9 mouse cellular contexts compared by ENCODE assay signal in genomic region chr17:3792597-3792996, GRCm38 (mm10).
A peak's percentile ranks its signal among the peaks of the same experiment; 100 is the strongest.
DNase-seq lines count a peak whose midpoint lies in the region; ATAC-seq and TF ChIP-seq lines count a peak whose summit lies in the region.
"Had no signal": no experiment of that assay in that cellular context is flagged by ENCODE, and none has a peak within 500 bp of the region (broad histone marks: within the 10 kb centered on the region; RNA-seq: fewer than 3 reads in every experiment).

No protein-coding gene starts in this region.

- H3K36me3 ChIP-seq in thymus, adult 2 months (ENCODE audit: control insufficient read depth, insufficient read depth, low read length) = no peaks in the 10 kb centered on the region
- no peaks in the 10 kb centered on the region for H3K36me3 ChIP-seq in midbrain, embryonic 16.5 days (ENCODE audit: control insufficient read depth, insufficient read depth, low read length)

- H3K4me3 ChIP-seq in thymus, adult 2 months (ENCODE audit: control insufficient read depth, insufficient read depth, low read length) = no peak overlapping the region
- no peak overlapping the region for H3K4me3 ChIP-seq in midbrain, embryonic 16.5 days (ENCODE audit: low read depth, low read length)

- peak; percentile 65 for ATAC-seq in granulocyte monocyte progenitor cell, adult 5-6 weeks (replicated peaks; ENCODE audit: poor library complexity, severe bottlenecking)
- peak; percentile 58; the same call in 1 of the 2 replicates for ATAC-seq in midbrain, embryonic 16.5 days

- H3K27me3 ChIP-seq in thymus, adult 2 months (ENCODE audit: control insufficient read depth, insufficient read depth, low read length) = no peaks in the 10 kb centered on the region
- H3K27me3 ChIP-seq in midbrain, embryonic 16.5 days (ENCODE audit: control insufficient read depth, insufficient read depth, low read depth, low read length) = no peaks in the 10 kb centered on the region

- WGBS in thymus, adult 2 months = 25% methylated on average over 2 of the region's 2 CpGs
- WGBS in midbrain, embryonic 16.5 days = 32% methylated on average over 2 of the region's 2 CpGs

- no peaks in the 10 kb centered on the region for H3K4me1 ChIP-seq in thymus, adult 2 months (replicated peaks; ENCODE audit: control insufficient read depth, insufficient read depth, low read length)
- no peaks in the 10 kb centered on the region for H3K4me1 ChIP-seq in midbrain, embryonic 16.5 days (ENCODE audit: control insufficient read depth, insufficient read depth, low read length)

- TF ChIP-seq POLR2A in thymus, adult 2 months (IDR thresholded peaks at IDR 0.05; ENCODE audit: control insufficient read depth, extremely low read depth, insufficient read depth, low read length, poor library complexity) = no peak

- H3K4me2 ChIP-seq in midbrain, embryonic 16.5 days (ENCODE audit: low read length) = no peak overlapping the region

- no peaks in the 10 kb centered on the region for H3K9me3 ChIP-seq in midbrain, embryonic 16.5 days (replicated peaks; ENCODE audit: control insufficient read depth, low read length, poor library complexity, severe bottlenecking)

- TF ChIP-seq CTCF in thymus, adult 2 months (IDR thresholded peaks at IDR 0.05; ENCODE audit: borderline replicate concordance, control insufficient read depth, extremely low read depth, insufficient read depth, low read length, poor library complexity) = no peak

- peak; percentile 32 to 74 for DNase-seq in adrenal gland, adult (ENCODE audit: inconsistent age in 2 of 2, low spot score in 1 of 2)
- no peak for DNase-seq in adrenal gland, adult 18-20 months (ENCODE audit: low spot score in 2 of 2)
- peak; percentile 9 for DNase-seq in thymus, postnatal 0 days (ENCODE audit: low spot score)
- DNase-seq in thymus, adult 2 months = no peak
- DNase-seq in layer of hippocampus, postnatal 25 days (ENCODE audit: extremely low spot score in 1 of 2, low spot score in 1 of 2) = peak; percentile 7 to 29
- DNase-seq in c-Kit-positive CD71-positive TER-119-positive erythroid progenitor cells, embryonic 14.5 days (ENCODE audit: low spot score) = no peak

- no peak overlapping the region for H3K27ac ChIP-seq in thymus, adult 2 months (ENCODE audit: control insufficient read depth, insufficient read depth, low read length)
- no peak overlapping the region for H3K27ac ChIP-seq in midbrain, embryonic 16.5 days (ENCODE audit: low read length)
- H3K27ac ChIP-seq: macrophage had no signal

- no peak overlapping the region for H3K9ac ChIP-seq in midbrain, embryonic 16.5 days (ENCODE audit: low read depth, low read length)

Comparison
In these comparisons a context has a peak if more than half of its experiments do, and no peak if none do; other contexts are left out.
1. DNase-seq: peak in adrenal gland, adult (2 of 2), thymus, postnatal 0 days (single experiment) and layer of hippocampus, postnatal 25 days (2 of 2); none in adrenal gland, adult 18-20 months (0 of 2), thymus, adult 2 months (single experiment) and c-Kit-positive CD71-positive TER-119-positive erythroid progenitor cells, embryonic 14.5 days (single experiment).